Mouse (Mus musculus): Measurements from ENCODE around the gene Pdgfd.

- TF ChIP-seq EP300 (IDR thresholded peaks at IDR 0.05; ENCODE audit: low read depth) (no peak), CTCF (IDR thresholded peaks at IDR 0.05; ENCODE audit: low read depth) (no peak)
Measured at GRCm38 (mm10) chr9:6269796-6270280, 101.5 kb downstream of the Pdgfd start, which contains the start of gene Ddi1.
